Mouse (Mus musculus) embryonic facial prominence, embryonic 15.5 days (tissue): ENCODE data around the gene Zfp9. TPM values are rescaled to one million over a fixed set of nuclear protein-coding genes. Genes with fewer than 3 reads are reported as not detected.
A peak's percentile ranks its signal among the peaks of the same experiment; 100 is the strongest.

ENCODE experiments used
- ATAC-seq: fragments of 200-750 bp; cut with Nextera tagmentation; 2 replicates; pipeline ENCODE4 v1.8.0; 2017; ENCODE audit warnings: low read depth, moderate TSS enrichment; ENCODE audit not compliant: insufficient number of reproducible peaks, low FRiP score, low TSS enrichment
- H3K27ac ChIP-seq: fragments of 300-500 bp; sonication (generic); replicated peaks from 2 replicates; pipeline ENCODE4 v1.5.1; 2015; ENCODE audit warnings: mild to moderate bottlenecking, inconsistent platforms
- H3K27me3 ChIP-seq: fragments of 300-500 bp; sonication (generic); 2 replicates; pipeline ENCODE4 v1.6.1; 2015; ENCODE audit warnings: inconsistent platforms
- H3K36me3 ChIP-seq: fragments of 300-500 bp; sonication (generic); 2 replicates; pipeline ENCODE4 v1.6.1; 2015; ENCODE audit warnings: mild to moderate bottlenecking, inconsistent platforms
- H3K4me1 ChIP-seq: fragments of 300-500 bp; sonication (generic); 2 replicates; pipeline ENCODE4 v1.6.1; 2015; ENCODE audit warnings: inconsistent platforms
- H3K4me2 ChIP-seq: fragments of 300-500 bp; sonication (generic); replicated peaks from 2 replicates; pipeline ENCODE4 v1.6.1; 2015; ENCODE audit warnings: mild to moderate bottlenecking, inconsistent platforms
- H3K4me3 ChIP-seq: fragments of 300-500 bp; sonication (generic); replicated peaks from 2 replicates; pipeline ENCODE4 v1.5.1; 2015; ENCODE audit warnings: mild to moderate bottlenecking, inconsistent platforms
- H3K9ac ChIP-seq: fragments of 300-500 bp; sonication (generic); 2 replicates; pipeline ENCODE4 v1.6.1; 2015; ENCODE audit warnings: inconsistent platforms
- H3K9me3 ChIP-seq: fragments of 300-500 bp; sonication (generic); replicated peaks from 2 replicates; pipeline ENCODE4 v1.6.1; 2016; ENCODE audit warnings: inconsistent platforms
- WGBS: fragments of 180-500 bp; shearing (Covaris S2); methylation state at CpG from one replicate; pipeline ENCODE4 v1.1.7; 2015; 5-methylcytosine and 5-hydroxymethylcytosine counted together
- polyA plus RNA-seq: library from polyadenylated mRNA; unstranded; fragments of >200 nt; fragmentation: Nextera tagmentation; extraction: Ambion mirVana; gene quantifications from 2 replicates; pipeline ENCODE4 v1.2.1, GENCODE M21; 2015

The Zfp9 gene
- 15.5 and 15.8 TPM in 2 replicates for polyA plus RNA-seq

GRCm38 (mm10) chr6:118478957-118479708 is at the start of gene Zfp9:
TSS of gene Zfp9 (minus strand) at chr6:118479320.
- H3K27ac ChIP-seq: peak within 1 kb of the TSS; percentile 93
- H3K36me3 ChIP-seq: no peaks in the 10 kb centered on the region
- ATAC-seq: peak; percentile 93
- H3K27me3 ChIP-seq: no peaks in the 10 kb centered on the region
- peak within 1 kb of the TSS; percentile 58 for H3K4me2 ChIP-seq
- H3K4me1 ChIP-seq: peaks cover 14% of the 10 kb centered on the region; the same call in 1 of the 2 replicates
- under 1% methylated on average over 49 of the region's 57 CpGs for WGBS
- peak within 1 kb of the TSS; percentile 71 for H3K9ac ChIP-seq
- no peaks in the 10 kb centered on the region for H3K9me3 ChIP-seq
- H3K4me3 ChIP-seq: peak within 1 kb of the TSS; percentile 68

- no peak overlapping the region for H3K4me2 ChIP-seq
- 63% methylated on average over 7 of the region's 7 CpGs for WGBS
- H3K4me3 ChIP-seq: no peak overlapping the region
- no peaks in the 10 kb centered on the region for H3K27me3 ChIP-seq
- ATAC-seq: no peak
- no peak overlapping the region for H3K9ac ChIP-seq
- H3K36me3 ChIP-seq: peaks cover 65% of the 10 kb centered on the region
- no peaks in the 10 kb centered on the region for H3K4me1 ChIP-seq
- H3K9me3 ChIP-seq: no peaks in the 10 kb centered on the region
- H3K27ac ChIP-seq: no peak overlapping the region
Measured at GRCm38 (mm10) chr6:118520668-118521067, 41.5 kb upstream of the Zfp9 start.

- no peak for ATAC-seq
- 89% methylated on average over 12 of the region's 12 CpGs for WGBS
- no peaks in the 10 kb centered on the region for H3K27me3 ChIP-seq
- H3K9ac ChIP-seq: no peak overlapping the region
- peaks cover 51% of the 10 kb centered on the region for H3K36me3 ChIP-seq
- no peaks in the 10 kb centered on the region for H3K4me1 ChIP-seq
- no peak overlapping the region for H3K4me2 ChIP-seq
- no peak overlapping the region for H3K4me3 ChIP-seq
- H3K27ac ChIP-seq: no peak overlapping the region
- H3K9me3 ChIP-seq: no peaks in the 10 kb centered on the region
Measured at GRCm38 (mm10) chr6:118513335-118514012, 34.4 kb upstream of the Zfp9 start.

- Histone ChIP-seq H3K4me1 (no peaks in the 10 kb centered on the region), H3K4me3 (no peak overlapping the region), H3K9ac (no peak overlapping the region), H3K27me3 (no peaks in the 10 kb centered on the region), H3K27ac (no peak overlapping the region), H3K9me3 (no peaks in the 10 kb centered on the region), H3K4me2 (no peak overlapping the region), H3K36me3 (peaks cover 13% of the 10 kb centered on the region; the same call in 1 of the 2 replicates)
- no peak for ATAC-seq
- 83% methylated on average over 7 of the region's 7 CpGs for WGBS
Measured at GRCm38 (mm10) chr6:118499010-118499409, 19.9 kb upstream of the Zfp9 start.

- H3K9ac ChIP-seq: no peak overlapping the region
- H3K27me3 ChIP-seq: no peaks in the 10 kb centered on the region
- H3K9me3 ChIP-seq: no peaks in the 10 kb centered on the region
- no peak overlapping the region for H3K27ac ChIP-seq
- 92% methylated on average over 1 of the region's 1 CpGs for WGBS
- H3K4me3 ChIP-seq: no peak overlapping the region
- H3K36me3 ChIP-seq: no peaks in the 10 kb centered on the region
- ATAC-seq: no peak
- H3K4me1 ChIP-seq: peaks cover 8% of the 10 kb centered on the region; the same call in 1 of the 2 replicates
- no peak overlapping the region for H3K4me2 ChIP-seq
Measured at GRCm38 (mm10) chr6:118482125-118482524, 3.0 kb upstream of the Zfp9 start.

GRCm38 (mm10) chr6:118477875-118478785 is 990 bp downstream of the Zfp9 start:
- H3K27me3 ChIP-seq: no peaks in the 10 kb centered on the region
- H3K36me3 ChIP-seq: no peaks in the 10 kb centered on the region; the same call in 1 of the 2 replicates
- H3K27ac ChIP-seq: peak overlapping the region; percentile 93
- no peak for ATAC-seq
- peak overlapping the region; percentile 58 for H3K4me2 ChIP-seq
- WGBS: 15% methylated on average over 10 of the region's 10 CpGs
- H3K9me3 ChIP-seq: no peaks in the 10 kb centered on the region
- H3K4me3 ChIP-seq: peak overlapping the region; percentile 68
- peak overlapping the region; percentile 71 for H3K9ac ChIP-seq
- H3K4me1 ChIP-seq: peaks cover 14% of the 10 kb centered on the region; the same call in 1 of the 2 replicates

GRCm38 (mm10) chr6:118462069-118462705 is 16.9 kb downstream of the Zfp9 start:
- peaks cover 55% of the 10 kb centered on the region for H3K36me3 ChIP-seq

GRCm38 (mm10) chr6:118457726-118458125 is 21.4 kb downstream of the Zfp9 start:
- Histone ChIP-seq H3K9me3 (no peaks in the 10 kb centered on the region), H3K36me3 (peaks cover 21% of the 10 kb centered on the region), H3K27me3 (no peaks in the 10 kb centered on the region), H3K27ac (no peak overlapping the region), H3K4me1 (peaks cover 10% of the 10 kb centered on the region), H3K9ac (no peak overlapping the region), H3K4me3 (no peak overlapping the region), H3K4me2 (no peak overlapping the region)
- no peak for ATAC-seq
- 90% methylated on average over 1 of the region's 1 CpGs for WGBS

More at GRCm38 (mm10) chr6:118462069-118462705, 16.9 kb downstream of the Zfp9 start:
- 81% methylated on average over 15 of the region's 15 CpGs for WGBS
- no peak for ATAC-seq
- H3K4me2 ChIP-seq: no peak overlapping the region
- H3K27ac ChIP-seq: no peak overlapping the region
- H3K4me3 ChIP-seq: no peak overlapping the region
- no peak overlapping the region for H3K9ac ChIP-seq
- no peaks in the 10 kb centered on the region for H3K27me3 ChIP-seq
- no peaks in the 10 kb centered on the region for H3K4me1 ChIP-seq
- no peaks in the 10 kb centered on the region for H3K9me3 ChIP-seq

GRCm38 (mm10) chr6:118455042-118455631 is 24.0 kb downstream of the Zfp9 start, which contains the start of gene Zfp248:
TSS of gene Zfp248 (minus strand) at chr6:118455528.
- Histone ChIP-seq H3K4me1 (peaks cover 10% of the 10 kb centered on the region), H3K9me3 (no peaks in the 10 kb centered on the region), H3K4me3 (peak within 1 kb of the TSS; percentile 82), H3K27ac (peak within 1 kb of the TSS; percentile 97), H3K9ac (peak within 1 kb of the TSS; percentile 80), H3K36me3 (peaks cover 14% of the 10 kb centered on the region; the same call in 1 of the 2 replicates), H3K4me2 (peak within 1 kb of the TSS; percentile 76), H3K27me3 (no peaks in the 10 kb centered on the region)
- ATAC-seq: peak; percentile 91
- WGBS: under 1% methylated on average over 43 of the region's 43 CpGs

- Histone ChIP-seq H3K36me3 (peaks cover 14% of the 10 kb centered on the region; the same call in 1 of the 2 replicates), H3K4me2 (peak overlapping the region; percentile 76), H3K4me3 (peak overlapping the region; percentile 82), H3K27me3 (no peaks in the 10 kb centered on the region), H3K27ac (peak overlapping the region; percentile 97), H3K9ac (peak overlapping the region; percentile 80), H3K4me1 (peaks cover 10% of the 10 kb centered on the region), H3K9me3 (no peaks in the 10 kb centered on the region)
- WGBS: 23% methylated on average over 8 of the region's 8 CpGs
- ATAC-seq: no peak
Measured at GRCm38 (mm10) chr6:118454452-118454851, 24.7 kb downstream of the Zfp9 start.
